Mouse (Mus musculus): ENCODE data around the gene Gna11. TPM values are rescaled to one million over a fixed set of nuclear protein-coding genes. Genes with fewer than 3 reads are reported as not detected.

Gene Gna11
- total and polyA plus RNA-seq, 2 experiments from 2014 or later, result 114 to 126 TPM

DNA sequence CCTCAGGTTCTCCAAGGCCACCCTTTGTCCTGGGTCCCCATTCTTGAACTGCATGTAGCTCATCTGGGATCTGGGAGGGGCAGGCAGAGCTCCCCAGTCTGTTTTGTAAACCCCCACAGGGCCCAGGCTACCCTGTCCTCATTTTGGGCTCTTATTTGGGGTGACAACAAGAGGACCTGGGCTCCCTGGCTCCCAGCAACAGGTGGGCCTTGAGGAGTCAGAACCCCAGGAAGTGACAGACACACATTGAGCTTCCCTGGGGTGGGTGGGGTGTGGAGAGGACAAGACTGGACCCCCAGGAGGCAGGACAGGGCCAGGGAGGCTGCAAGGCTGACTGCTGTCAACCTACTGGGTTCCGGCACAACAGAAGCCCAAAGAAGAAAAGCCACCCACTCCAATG, 1.4 kb downstream of the Gna11 start:
- Histone ChIP-seq H3K27ac (ENCODE audit: low read depth, low read length) (no peak overlapping the region), H3K4me1 (ENCODE audit: insufficient read depth) (peaks cover 17% of the 10 kb centered on the region), H3K9me3 (ENCODE audit: low read length) (no peaks in the 10 kb centered on the region), H3K4me2 (ENCODE audit: low read depth) (peak overlapping the region; percentile 89), H3K4me3 (ENCODE audit: low read depth, low read length) (peak overlapping the region; percentile 81), H3K36me3 (ENCODE audit: insufficient read depth) (no peaks in the 10 kb centered on the region), H3K27me3 (ENCODE audit: insufficient read depth, low read length) (no peaks in the 10 kb centered on the region), H3K9ac (peak overlapping the region; percentile 93)
- TF ChIP-seq CTCF (IDR thresholded peaks at IDR 0.05; ENCODE audit: low read depth), result no peak
- ATAC-seq (no peak), DNase-seq (no peak)
- 65% methylated on average over 1 of the region's 1 CpGs for WGBS

DNA sequence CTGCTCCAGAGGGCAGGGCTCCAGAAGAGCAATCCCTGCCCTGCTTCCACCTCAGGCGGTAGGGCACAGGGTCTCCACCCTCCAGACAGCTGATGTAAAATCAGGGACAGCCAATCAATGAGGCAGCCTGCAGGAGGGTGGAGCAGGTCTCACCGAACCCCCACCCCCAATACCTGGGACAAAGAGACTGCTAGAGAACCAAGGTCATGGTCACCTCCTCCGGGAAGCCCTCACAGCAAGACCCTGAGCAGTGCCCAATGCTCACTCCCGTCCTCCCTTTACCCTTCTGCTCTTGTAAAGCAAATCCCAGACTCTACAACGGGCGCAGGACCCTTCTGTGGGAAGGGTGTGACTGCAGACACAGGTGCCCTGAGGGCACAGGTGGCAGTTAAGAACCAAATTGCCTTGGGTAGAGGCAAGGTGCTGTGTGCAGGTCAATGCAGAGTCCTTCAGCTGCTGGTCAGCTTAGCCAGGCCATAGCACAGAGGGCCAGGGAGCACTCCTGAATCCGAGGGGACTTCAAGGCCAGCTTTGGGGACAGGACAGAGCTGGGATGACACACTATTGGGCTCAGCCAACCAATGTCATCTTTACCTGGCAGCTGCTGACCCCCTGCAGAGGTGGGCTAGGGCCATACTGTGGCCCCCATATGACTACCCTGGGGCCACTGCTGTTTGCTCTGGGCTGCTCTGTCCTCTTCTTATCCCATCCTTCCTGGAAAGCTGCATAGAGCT, 2.1 kb downstream of the Gna11 start:
- DNase-seq (no peak), ATAC-seq (no peak)
- Histone ChIP-seq H3K27me3 (ENCODE audit: insufficient read depth, low read length) (no peaks in the 10 kb centered on the region), H3K4me3 (ENCODE audit: low read depth, low read length) (no peak overlapping the region), H3K27ac (ENCODE audit: low read depth, low read length) (no peak overlapping the region), H3K36me3 (ENCODE audit: insufficient read depth) (no peaks in the 10 kb centered on the region), H3K9ac (peak overlapping the region; percentile 93), H3K9me3 (ENCODE audit: low read length) (no peaks in the 10 kb centered on the region), H3K4me1 (ENCODE audit: insufficient read depth) (peaks cover 17% of the 10 kb centered on the region), H3K4me2 (ENCODE audit: low read depth) (peak overlapping the region; percentile 89)
- 76% methylated on average over 7 of the region's 7 CpGs for WGBS
- TF ChIP-seq CTCF (IDR thresholded peaks at IDR 0.05; ENCODE audit: low read depth), result no peak

DNA sequence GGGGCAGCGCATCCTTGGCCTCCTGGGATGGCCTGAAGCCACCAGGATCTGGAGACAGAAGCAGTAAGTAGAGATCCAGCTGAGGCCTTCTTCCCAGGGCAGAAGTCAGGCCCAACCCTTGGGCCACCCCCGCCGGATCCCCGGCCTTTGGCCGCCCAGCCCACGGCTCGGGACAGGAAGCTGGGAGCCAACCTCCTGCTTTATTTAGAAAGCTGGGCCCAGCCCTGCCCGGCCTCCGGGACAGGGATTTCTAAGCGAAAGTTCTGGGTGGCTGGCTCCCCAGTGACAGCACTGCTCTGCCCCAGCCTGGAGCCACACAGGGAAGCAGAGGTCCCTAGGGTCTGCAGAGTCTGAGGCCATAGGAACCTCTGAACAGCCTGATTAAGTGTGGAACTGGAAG, 3.2 kb downstream of the Gna11 start:
- Histone ChIP-seq H3K9ac (no peak overlapping the region), H3K4me2 (ENCODE audit: low read depth) (no peak overlapping the region), H3K27me3 (ENCODE audit: insufficient read depth, low read length) (no peaks in the 10 kb centered on the region), H3K9me3 (ENCODE audit: low read length) (no peaks in the 10 kb centered on the region), H3K4me3 (ENCODE audit: low read depth, low read length) (no peak overlapping the region), H3K27ac (ENCODE audit: low read depth, low read length) (no peak overlapping the region), H3K36me3 (ENCODE audit: insufficient read depth) (no peaks in the 10 kb centered on the region), H3K4me1 (ENCODE audit: insufficient read depth) (peaks cover 17% of the 10 kb centered on the region)
- DNase-seq (no peak), ATAC-seq (no peak)
- TF ChIP-seq CTCF (IDR thresholded peaks at IDR 0.05; ENCODE audit: low read depth), result no peak
- 85% methylated on average over 10 of the region's 10 CpGs for WGBS

DNA sequence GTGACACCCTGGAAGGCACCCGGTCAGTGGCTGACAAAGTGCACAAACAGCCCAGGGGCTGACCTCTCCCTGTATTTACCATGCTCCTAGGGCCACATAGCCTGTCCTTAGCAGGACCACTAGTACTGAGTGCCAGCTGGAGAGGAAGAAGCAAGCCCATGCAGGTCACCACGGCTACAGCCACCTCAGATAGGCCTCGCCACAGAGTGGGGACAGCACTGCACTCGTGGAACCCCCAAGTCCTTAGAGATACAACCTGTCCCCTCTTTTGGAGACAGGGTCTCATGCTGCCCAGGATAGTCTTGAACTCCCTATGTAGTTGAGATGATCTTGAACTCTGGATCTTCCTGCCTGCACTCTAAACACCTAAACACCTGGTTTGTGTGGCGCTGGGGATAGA, 3.6 kb downstream of the Gna11 start:
- H3K9me3 ChIP-seq (ENCODE audit: low read length), result no peaks in the 10 kb centered on the region
- ATAC-seq, result no peak
- no peak overlapping the region for H3K27ac ChIP-seq (ENCODE audit: low read depth, low read length)
- peaks cover 17% of the 10 kb centered on the region for H3K4me1 ChIP-seq (ENCODE audit: insufficient read depth)
- H3K27me3 ChIP-seq (ENCODE audit: insufficient read depth, low read length), result no peaks in the 10 kb centered on the region
- no peak overlapping the region for H3K4me3 ChIP-seq (ENCODE audit: low read depth, low read length)
- no peak for TF ChIP-seq CTCF (IDR thresholded peaks at IDR 0.05; ENCODE audit: low read depth)
- DNase-seq, result no peak
- no peaks in the 10 kb centered on the region for H3K36me3 ChIP-seq (ENCODE audit: insufficient read depth)
- no peak overlapping the region for H3K4me2 ChIP-seq (ENCODE audit: low read depth)
- H3K9ac ChIP-seq, result no peak overlapping the region
- whole genome bisulfite sequencing, result 92% methylated on average over 5 of the region's 5 CpGs

- Histone ChIP-seq H3K9me3 (ENCODE audit: low read length) (no peaks in the 10 kb centered on the region), H3K4me2 (ENCODE audit: low read depth) (no peak overlapping the region), H3K4me3 (ENCODE audit: low read depth, low read length) (no peak overlapping the region), H3K27me3 (ENCODE audit: insufficient read depth, low read length) (no peaks in the 10 kb centered on the region), H3K4me1 (ENCODE audit: insufficient read depth) (peaks cover 7% of the 10 kb centered on the region; the same call in 1 of the 2 replicates), H3K27ac (ENCODE audit: low read depth, low read length) (no peak overlapping the region), H3K36me3 (ENCODE audit: insufficient read depth) (no peaks in the 10 kb centered on the region; the same call in 1 of the 2 replicates), H3K9ac (no peak overlapping the region)
- WGBS, result 91% methylated on average over 3 of the region's 3 CpGs
- no peak for DNase-seq
- TF ChIP-seq CTCF (IDR thresholded peaks at IDR 0.05; ENCODE audit: low read depth), result no peak
- no peak for ATAC-seq
Measured at GRCm38 (mm10) chr10:81538321-81539048, 6.5 kb downstream of the Gna11 start.

GRCm38 (mm10) chr10:81537429-81537828, 7.6 kb downstream of the Gna11 start:
- H3K27ac ChIP-seq (ENCODE audit: low read depth, low read length), result no peak overlapping the region
- H3K9ac ChIP-seq, result no peak overlapping the region
- peaks cover 10% of the 10 kb centered on the region for H3K36me3 ChIP-seq (ENCODE audit: insufficient read depth)
- no peaks in the 10 kb centered on the region for H3K27me3 ChIP-seq (ENCODE audit: insufficient read depth, low read length)
- no peak overlapping the region for H3K4me2 ChIP-seq (ENCODE audit: low read depth)
- TF ChIP-seq CTCF (IDR thresholded peaks at IDR 0.05; ENCODE audit: low read depth), result no peak
- DNase-seq, result no peak
- H3K4me1 ChIP-seq (ENCODE audit: insufficient read depth), result no peaks in the 10 kb centered on the region
- H3K9me3 ChIP-seq (ENCODE audit: low read length), result no peaks in the 10 kb centered on the region
- ATAC-seq, result no peak
- WGBS, result 94% methylated on average over 2 of the region's 2 CpGs
- H3K4me3 ChIP-seq (ENCODE audit: low read depth, low read length), result no peak overlapping the region

DNA sequence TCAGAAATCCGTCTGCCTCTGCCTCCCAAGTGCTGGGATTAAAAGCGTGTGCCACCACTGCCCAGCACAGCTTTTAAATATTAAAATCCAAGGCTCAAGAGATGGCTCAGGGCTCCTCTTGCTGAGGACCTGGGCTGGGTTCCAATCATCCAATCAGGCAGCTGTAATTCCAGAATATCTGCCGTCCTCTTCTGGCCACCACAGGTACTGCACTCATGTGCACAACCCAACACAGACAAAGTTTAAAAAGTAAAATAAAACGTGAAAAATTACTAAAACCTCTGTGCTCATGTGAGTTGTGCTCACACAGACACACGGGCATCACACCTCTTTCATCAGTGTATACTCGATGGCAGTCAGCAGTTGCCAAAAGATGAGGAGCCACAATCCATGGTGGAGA, 8.3 kb downstream of the Gna11 start:
- ATAC-seq, result no peak
- DNase-seq, result no peak
- 84% methylated on average over 6 of the region's 6 CpGs for WGBS

More for the DNA sequence above, 8.3 kb downstream of the Gna11 start:
- Histone ChIP-seq H3K4me3 (ENCODE audit: low read depth, low read length) (no peak overlapping the region), H3K27ac (ENCODE audit: low read depth, low read length) (no peak overlapping the region), H3K4me1 (ENCODE audit: insufficient read depth) (no peaks in the 10 kb centered on the region), H3K9ac (no peak overlapping the region), H3K27me3 (ENCODE audit: insufficient read depth, low read length) (no peaks in the 10 kb centered on the region), H3K4me2 (ENCODE audit: low read depth) (no peak overlapping the region), H3K36me3 (ENCODE audit: insufficient read depth) (peaks cover 14% of the 10 kb centered on the region), H3K9me3 (ENCODE audit: low read length) (no peaks in the 10 kb centered on the region)
- TF ChIP-seq CTCF (IDR thresholded peaks at IDR 0.05; ENCODE audit: low read depth), result peak; percentile 57

Measured in forebrain, postnatal 0 days (tissue).